Mouse (Mus musculus) olfactory bulb, adult 2 months (tissue): ENCODE results near the gene Fhit. TPM values are rescaled to one million over a fixed set of nuclear protein-coding genes. Genes with fewer than 3 reads are reported as not detected.
"Not testable (repeated sequence)": the region's sequence is repeated elsewhere in the genome, so short reads cannot be mapped to it uniquely, and the experiment has no call there.

Source experiments
- H3K27ac ChIP-seq: fragments of 200-500 bp; 2 replicates; pipeline ENCODE4 v1.5.1; 2012; ENCODE audit warnings: low read depth, low read length; ENCODE audit not compliant: insufficient read depth
- H3K4me1 ChIP-seq: fragments of 200-500 bp; 2 replicates; pipeline ENCODE4 v1.6.1; 2012; ENCODE audit warnings: low read length; ENCODE audit not compliant: control insufficient read depth, insufficient read depth
- H3K4me3 ChIP-seq: fragments of 200-500 bp; 2 replicates; pipeline ENCODE4 v1.5.1; 2012; ENCODE audit warnings: mild to moderate bottlenecking, low read depth, low read length, moderate library complexity; ENCODE audit not compliant: insufficient read depth
- CTCF ChIP-seq: fragments of 200-500 bp; IDR thresholded peaks from 2 replicates; pipeline ENCODE4 v1.5.1; 2012; ENCODE audit warnings: low read depth, mild to moderate bottlenecking, low read length, moderate library complexity; ENCODE audit not compliant: insufficient read depth
- POLR2A ChIP-seq: fragments of 200-500 bp; IDR thresholded peaks from 2 replicates; pipeline ENCODE4 v1.6.1; 2012; ENCODE audit warnings: mild to moderate bottlenecking, low read depth, low read length, moderate library complexity; ENCODE audit not compliant: insufficient read depth
- WGBS: fragments of 180-500 bp; shearing (Covaris S2); methylation state at CpG from one replicate; pipeline ENCODE4 v1.1.7; 2018; 5-methylcytosine and 5-hydroxymethylcytosine counted together
- polyA plus RNA-seq: library from polyadenylated mRNA; stranded (reverse); fragments of >200 nt; gene quantifications from 2 replicates; pipeline ENCODE4 v1.2.4, GENCODE M21; 2012; ENCODE audit warnings: low replicate concordance; ENCODE audit not compliant: missing spikeins, insufficient read depth, insufficient read length

The Fhit gene
- polyA plus RNA-seq, 1 experiment, result not detected

DNA sequence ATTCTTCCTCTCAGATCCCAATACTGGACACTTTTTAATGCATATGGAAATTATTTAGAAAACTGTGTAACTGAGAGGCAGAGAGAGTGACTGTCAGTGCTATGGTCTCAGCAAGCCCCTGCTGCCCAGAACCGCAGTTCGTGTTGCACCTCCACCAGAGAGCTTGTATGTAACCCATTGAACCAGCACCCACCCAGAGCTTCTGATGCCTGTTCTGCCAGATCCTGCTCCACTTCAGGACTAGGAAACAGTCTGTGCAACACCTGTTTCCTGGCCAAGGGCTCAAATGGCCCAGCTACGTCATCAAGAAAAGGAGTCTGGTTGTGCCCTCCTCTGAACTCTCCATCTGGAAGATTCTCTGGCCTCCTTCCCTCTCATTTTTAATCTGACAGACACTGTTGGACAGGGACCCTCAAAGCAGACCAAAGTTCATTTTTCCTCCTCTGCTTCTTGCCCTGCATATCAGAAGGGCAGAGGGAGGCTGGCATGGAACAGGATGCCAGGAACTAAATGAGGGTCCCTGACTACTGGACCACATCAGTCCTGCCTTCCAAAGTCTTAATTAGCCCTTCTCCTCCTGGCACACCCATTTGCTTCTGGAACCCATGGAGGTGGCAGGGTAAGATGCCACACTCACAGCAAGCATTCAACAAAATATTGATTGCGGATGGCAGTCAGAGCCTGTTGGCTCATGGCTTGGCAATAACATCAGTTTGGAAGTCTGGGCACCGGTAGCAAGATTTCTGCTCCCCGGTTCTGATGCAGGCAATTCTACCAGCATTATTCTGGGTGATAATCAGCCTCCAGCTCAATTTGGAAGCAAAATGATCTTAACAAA lies 29.0 kb downstream of the Fhit start:
- Histone ChIP-seq H3K27ac (no peak overlapping the region), H3K4me1 (no peaks in the 10 kb centered on the region), H3K4me3 (no peak overlapping the region)
- no peak for TF ChIP-seq POLR2A
- no peak for TF ChIP-seq CTCF
- 77% methylated on average over 6 of the region's 6 CpGs for WGBS

DNA sequence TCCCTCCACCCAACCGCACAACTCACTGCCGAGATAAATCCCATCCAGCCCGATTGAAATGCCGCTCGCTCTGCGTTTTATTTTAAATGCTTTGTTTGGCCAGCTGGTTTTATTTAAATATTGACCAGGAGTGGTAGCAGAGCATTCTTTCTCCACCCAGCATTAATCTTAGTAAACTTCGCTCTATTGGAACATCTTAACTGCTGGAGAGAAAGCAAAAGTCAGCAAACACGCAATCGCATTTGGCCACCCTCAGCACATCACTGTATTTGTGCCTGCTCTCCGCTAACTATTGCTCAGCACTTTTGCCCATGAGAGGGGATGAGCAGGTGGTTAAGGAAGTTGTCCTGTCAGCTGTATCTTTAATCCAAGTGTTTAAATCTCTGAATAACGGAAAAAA lies 36.7 kb downstream of the Fhit start:
- Histone ChIP-seq H3K4me3 (no peak overlapping the region), H3K27ac (no peak overlapping the region), H3K4me1 (no peaks in the 10 kb centered on the region)
- no peak for TF ChIP-seq CTCF
- no peak for TF ChIP-seq POLR2A
- 90% methylated on average over 11 of the region's 11 CpGs for WGBS

DNA sequence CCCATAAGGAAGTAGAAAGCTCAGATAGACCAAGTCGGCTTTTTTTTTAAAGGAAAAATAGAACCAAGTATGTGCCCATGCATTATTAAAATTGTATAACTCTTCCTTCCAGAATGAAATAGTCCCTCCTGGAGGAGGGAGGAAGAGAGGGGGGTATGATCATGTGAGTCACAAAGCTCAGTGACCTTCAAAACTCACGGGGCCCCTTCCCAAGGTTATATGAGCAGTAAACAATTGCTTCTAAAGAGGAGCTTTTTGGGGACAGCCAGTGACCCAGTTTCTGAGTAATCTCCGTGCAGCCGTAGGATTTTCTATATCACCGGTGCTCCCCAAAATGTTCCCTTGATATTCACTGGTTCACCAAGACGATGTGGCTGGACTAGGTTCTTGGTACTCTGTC lies 42.8 kb downstream of the Fhit start:
- 90% methylated on average over 6 of the region's 6 CpGs for WGBS
- no peak for TF ChIP-seq POLR2A
- no peak for TF ChIP-seq CTCF
- H3K4me3 ChIP-seq, result no peak overlapping the region
- no peak overlapping the region for H3K27ac ChIP-seq
- no peaks in the 10 kb centered on the region for H3K4me1 ChIP-seq

DNA sequence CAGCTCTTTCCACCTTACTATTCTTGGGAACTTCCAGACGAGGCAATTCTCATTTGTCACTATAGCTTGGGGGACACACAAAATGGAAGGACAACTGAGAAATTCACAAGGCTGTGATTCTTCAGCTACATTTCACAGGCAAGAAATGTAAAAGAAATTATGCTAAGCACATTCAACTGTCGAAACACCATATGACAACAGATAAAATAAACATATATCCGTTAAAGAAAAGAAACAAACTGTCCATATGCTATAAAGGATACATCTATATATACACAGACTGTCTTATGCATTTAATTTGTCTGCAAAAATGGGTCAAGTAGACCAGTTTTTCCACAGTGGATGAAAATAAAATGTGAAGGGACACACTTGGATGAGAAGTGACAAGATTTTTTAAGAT lies 76.2 kb downstream of the Fhit start:
- H3K27ac ChIP-seq, result no peak overlapping the region
- TF ChIP-seq POLR2A (no peak), CTCF (no peak)
- 92% methylated on average over 3 of the region's 3 CpGs for WGBS
- H3K4me1 ChIP-seq, result 0 out of 2 replicates have a peak, but pooled peaks cover 2% of the 10 kb centered on the region
- no peak overlapping the region for H3K4me3 ChIP-seq

DNA sequence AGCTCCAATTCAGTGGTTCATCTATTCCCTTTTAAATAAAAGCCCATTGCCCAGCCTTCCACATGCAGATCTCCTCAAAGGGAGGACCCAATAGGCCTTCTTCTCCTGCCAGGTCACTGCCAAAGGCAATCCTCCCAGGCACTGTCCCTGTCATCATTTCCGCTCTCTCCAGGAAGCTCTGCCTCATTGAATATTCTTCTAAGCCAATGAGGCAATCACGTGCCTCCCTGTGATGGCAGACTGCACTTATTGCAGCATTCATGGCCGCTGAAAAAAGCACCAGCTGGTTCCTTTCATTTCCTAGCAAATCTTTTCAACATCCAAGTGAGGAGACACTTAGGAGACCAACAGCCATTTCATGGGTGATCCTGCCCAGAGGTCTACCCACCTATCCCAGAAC lies 77.9 kb downstream of the Fhit start:
- Histone ChIP-seq H3K4me1 (0 out of 2 replicates have a peak, but pooled peaks cover 2% of the 10 kb centered on the region), H3K27ac (no peak overlapping the region), H3K4me3 (no peak overlapping the region)
- 37% methylated on average over 3 of the region's 3 CpGs for WGBS
- TF ChIP-seq POLR2A, result no peak

DNA sequence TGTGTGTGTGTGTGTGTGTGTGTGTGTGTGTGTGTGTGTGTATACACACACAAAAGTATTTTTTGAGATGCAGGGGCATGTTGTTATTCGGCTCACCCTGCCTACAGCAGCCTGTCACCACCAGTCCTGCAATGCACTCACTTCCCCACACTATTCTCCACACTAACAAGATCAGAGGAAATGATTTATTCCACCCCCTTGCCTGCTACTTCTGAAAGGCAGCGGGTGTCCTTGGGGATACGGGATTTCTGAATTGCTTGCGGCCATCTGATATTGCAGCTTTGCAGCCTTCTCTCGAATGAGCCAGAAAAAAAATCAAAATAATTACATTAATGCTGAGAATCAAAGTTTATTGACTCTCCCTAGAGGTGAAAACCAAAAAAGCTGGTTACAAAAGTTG lies 78.4 kb downstream of the Fhit start:
- 53% methylated on average over 5 of the region's 5 CpGs for WGBS
- Histone ChIP-seq H3K4me1 (0 out of 2 replicates have a peak, but pooled peaks cover 2% of the 10 kb centered on the region), H3K4me3 (no peak overlapping the region), H3K27ac (no peak overlapping the region)
- TF ChIP-seq POLR2A, result no peak
- no peak for TF ChIP-seq CTCF

DNA sequence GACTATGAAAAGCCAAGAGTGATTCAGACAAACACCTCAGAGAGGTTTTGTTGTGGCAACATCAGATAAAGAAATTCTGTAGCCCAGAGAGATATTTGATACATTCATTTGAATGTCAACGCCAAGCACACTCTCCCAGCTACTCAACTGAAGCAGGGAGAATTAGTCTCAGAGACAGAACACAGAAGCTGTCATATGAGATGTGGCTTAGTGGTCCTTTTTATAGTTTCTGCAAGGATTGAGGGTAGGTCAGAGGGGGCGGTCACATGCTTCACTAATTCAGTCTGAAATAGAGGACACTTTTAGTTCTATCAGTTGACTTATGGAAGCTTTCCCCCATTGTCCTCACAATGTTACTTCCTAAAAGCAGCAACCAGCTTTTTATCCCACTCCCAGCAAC lies 98.2 kb downstream of the Fhit start:
- Histone ChIP-seq H3K27ac (no peak overlapping the region), H3K4me1 (no peaks in the 10 kb centered on the region), H3K4me3 (no peak overlapping the region)
- WGBS, result 86% methylated on average over 2 of the region's 2 CpGs
- TF ChIP-seq POLR2A, result no peak
- TF ChIP-seq CTCF, result no peak

DNA sequence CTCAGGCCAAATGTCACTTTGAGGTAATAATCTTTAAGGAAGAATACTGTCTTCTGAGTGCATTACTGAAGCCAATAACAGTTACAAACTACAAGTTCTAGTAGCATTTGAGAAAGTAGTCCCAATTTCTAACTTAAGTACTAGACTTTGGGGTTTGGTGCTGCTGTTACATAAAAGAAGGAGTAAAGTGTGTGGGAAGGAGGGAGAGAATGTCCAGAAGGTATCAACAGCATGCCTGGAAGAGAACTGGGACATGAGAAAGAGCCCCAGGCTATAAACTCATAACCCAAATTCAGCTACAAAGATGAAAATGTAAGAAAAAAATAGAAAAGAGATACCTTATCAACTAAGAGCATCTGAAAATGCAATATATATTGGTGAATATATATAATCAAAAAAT lies 101.6 kb downstream of the Fhit start:
- H3K4me1 ChIP-seq, result no peaks in the 10 kb centered on the region
- TF ChIP-seq CTCF (no peak), POLR2A (no peak)
- no peak overlapping the region for H3K27ac ChIP-seq
- H3K4me3 ChIP-seq, result no peak overlapping the region

DNA sequence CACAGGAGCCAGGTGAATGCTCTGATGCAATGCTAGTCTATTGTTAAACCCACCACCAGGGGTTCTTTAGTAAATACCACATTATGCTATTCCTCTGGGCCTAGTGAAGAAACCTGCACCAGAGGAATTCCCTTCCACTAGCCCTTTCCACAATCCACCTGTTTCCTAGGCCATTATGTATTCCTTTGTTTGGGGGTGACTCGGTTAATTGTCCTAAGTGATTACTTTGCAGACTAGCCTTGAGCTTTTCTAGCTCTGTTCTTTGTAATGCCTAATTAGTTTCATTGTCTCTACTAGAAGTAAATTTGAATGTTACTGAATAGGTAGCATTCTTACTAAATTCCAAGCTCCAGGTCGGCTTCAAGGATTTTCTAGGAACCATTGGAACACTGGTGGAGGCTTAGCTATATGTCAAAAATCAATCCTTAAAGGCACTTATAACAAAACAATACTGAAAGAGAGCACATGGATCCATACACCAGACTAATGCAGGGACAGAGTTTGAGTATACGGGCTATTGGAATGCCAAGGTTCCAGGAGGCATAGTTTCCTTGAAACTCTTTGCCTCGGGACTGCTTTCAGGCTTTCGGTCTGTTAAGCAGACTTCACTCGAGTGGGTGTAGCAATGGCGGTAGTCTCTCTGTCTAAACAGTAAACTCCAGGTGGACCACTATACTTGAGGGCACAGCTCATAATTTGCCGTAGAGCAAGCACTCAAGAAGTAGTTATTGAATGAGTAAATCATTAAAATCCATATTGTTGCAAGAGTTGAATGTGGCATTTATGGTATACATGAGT lies 122.1 kb downstream of the Fhit start:
- WGBS, result 75% methylated on average over 8 of the region's 8 CpGs
- not testable (repeated sequence) for H3K4me3 ChIP-seq, H3K4me1 ChIP-seq, H3K27ac ChIP-seq

DNA sequence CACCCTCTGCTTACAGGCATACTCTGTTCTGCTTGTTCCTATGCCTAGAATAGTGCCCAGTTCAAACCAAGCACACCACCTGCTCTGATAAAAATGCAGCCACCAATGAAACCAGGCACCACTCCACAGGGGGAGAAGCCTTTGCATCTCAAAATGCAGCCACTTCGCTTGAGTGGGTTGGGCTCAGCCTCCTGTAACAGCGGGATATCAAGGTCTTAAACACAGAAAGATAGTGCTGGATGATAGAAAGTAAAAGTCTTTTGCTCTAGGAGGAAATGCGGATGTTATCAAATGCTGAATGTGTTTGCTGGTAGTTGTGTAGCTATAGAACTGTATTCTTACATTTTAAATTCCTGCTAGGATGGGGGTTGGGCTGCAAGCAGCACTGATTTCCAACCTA lies 140.4 kb downstream of the Fhit start:
- H3K27ac ChIP-seq, result no peak overlapping the region
- 28% methylated on average over 3 of the region's 3 CpGs for WGBS
- no peak overlapping the region for H3K4me3 ChIP-seq
- no peaks in the 10 kb centered on the region for H3K4me1 ChIP-seq
- TF ChIP-seq CTCF (no peak), POLR2A (no peak)
